Mouse (Mus musculus): ENCODE data around the gene Klhdc8b. TPM values are rescaled to one million over a fixed set of nuclear protein-coding genes. Genes with fewer than 3 reads are reported as not detected.

The Klhdc8b gene
- total and polyA plus RNA-seq, 2 experiments from 2014 or later: 56.5 to 95.6 TPM

GRCm38 (mm10) chr9:108489215-108489614 is 27.8 kb upstream of the Klhdc8b start:
- DNase-seq: no peak
- H3K9me3 ChIP-seq (ENCODE audit: low read length): no peaks in the 10 kb centered on the region
- no peak overlapping the region for H3K9ac ChIP-seq
- TF ChIP-seq CTCF (IDR thresholded peaks at IDR 0.05; ENCODE audit: low read depth): no peak
- H3K4me2 ChIP-seq (ENCODE audit: low read depth): no peak overlapping the region
- H3K4me3 ChIP-seq (ENCODE audit: low read depth, low read length): no peak overlapping the region
- no peaks in the 10 kb centered on the region for H3K27me3 ChIP-seq (ENCODE audit: insufficient read depth, low read length)
- peaks cover 20% of the 10 kb centered on the region for H3K36me3 ChIP-seq (ENCODE audit: insufficient read depth)
- H3K4me1 ChIP-seq (ENCODE audit: insufficient read depth): 0 out of 2 replicates have a peak, but pooled peaks cover 5% of the 10 kb centered on the region
- H3K27ac ChIP-seq (ENCODE audit: low read depth, low read length): no peak overlapping the region
- WGBS: 97% methylated on average over 20 of the region's 20 CpGs
- no peak for ATAC-seq

GRCm38 (mm10) chr9:108488403-108488802 is 27.0 kb upstream of the Klhdc8b start:
- no peak for TF ChIP-seq CTCF (IDR thresholded peaks at IDR 0.05; ENCODE audit: low read depth)
- no peak for DNase-seq
- 96% methylated on average over 17 of the region's 17 CpGs for WGBS
- Histone ChIP-seq H3K27me3 (ENCODE audit: insufficient read depth, low read length) (no peaks in the 10 kb centered on the region), H3K9ac (no peak overlapping the region), H3K4me3 (ENCODE audit: low read depth, low read length) (no peak overlapping the region), H3K4me2 (ENCODE audit: low read depth) (no peak overlapping the region), H3K36me3 (ENCODE audit: insufficient read depth) (peaks cover 12% of the 10 kb centered on the region), H3K9me3 (ENCODE audit: low read length) (no peaks in the 10 kb centered on the region), H3K27ac (ENCODE audit: low read depth, low read length) (no peak overlapping the region), H3K4me1 (ENCODE audit: insufficient read depth) (0 out of 2 replicates have a peak, but pooled peaks cover 5% of the 10 kb centered on the region)
- ATAC-seq: no peak

GRCm38 (mm10) chr9:108486973-108487530 is 25.7 kb upstream of the Klhdc8b start:
- Histone ChIP-seq H3K4me1 (ENCODE audit: insufficient read depth) (0 out of 2 replicates have a peak, but pooled peaks cover 5% of the 10 kb centered on the region), H3K9ac (no peak overlapping the region), H3K36me3 (ENCODE audit: insufficient read depth) (0 out of 2 replicates have a peak, but pooled peaks cover under 1% of the 10 kb centered on the region), H3K4me3 (ENCODE audit: low read depth, low read length) (no peak overlapping the region), H3K27me3 (ENCODE audit: insufficient read depth, low read length) (no peaks in the 10 kb centered on the region), H3K9me3 (ENCODE audit: low read length) (no peaks in the 10 kb centered on the region), H3K4me2 (ENCODE audit: low read depth) (no peak overlapping the region), H3K27ac (ENCODE audit: low read depth, low read length) (no peak overlapping the region)
- WGBS: 95% methylated on average over 8 of the region's 8 CpGs
- no peak for DNase-seq
- TF ChIP-seq CTCF (IDR thresholded peaks at IDR 0.05; ENCODE audit: low read depth): no peak
- no peak for ATAC-seq

- no peak overlapping the region for H3K9ac ChIP-seq
- H3K36me3 ChIP-seq (ENCODE audit: insufficient read depth): no peaks in the 10 kb centered on the region
- no peaks in the 10 kb centered on the region for H3K9me3 ChIP-seq (ENCODE audit: low read length)
- H3K4me2 ChIP-seq (ENCODE audit: low read depth): no peak overlapping the region
- H3K27me3 ChIP-seq (ENCODE audit: insufficient read depth, low read length): no peaks in the 10 kb centered on the region
- H3K27ac ChIP-seq (ENCODE audit: low read depth, low read length): no peak overlapping the region
- DNase-seq (no peak), ATAC-seq (no peak)
- no peak overlapping the region for H3K4me3 ChIP-seq (ENCODE audit: low read depth, low read length)
- 97% methylated on average over 19 of the region's 19 CpGs for WGBS
- H3K4me1 ChIP-seq (ENCODE audit: insufficient read depth): 0 out of 2 replicates have a peak, but pooled peaks cover 5% of the 10 kb centered on the region
- no peak for TF ChIP-seq CTCF (IDR thresholded peaks at IDR 0.05; ENCODE audit: low read depth)
Measured at GRCm38 (mm10) chr9:108485301-108485875, 24.0 kb upstream of the Klhdc8b start.

- Histone ChIP-seq H3K4me2 (ENCODE audit: low read depth) (no peak overlapping the region), H3K36me3 (ENCODE audit: insufficient read depth) (no peaks in the 10 kb centered on the region), H3K4me3 (ENCODE audit: low read depth, low read length) (no peak overlapping the region), H3K9me3 (ENCODE audit: low read length) (no peaks in the 10 kb centered on the region), H3K9ac (no peak overlapping the region), H3K27me3 (ENCODE audit: insufficient read depth, low read length) (no peaks in the 10 kb centered on the region), H3K4me1 (ENCODE audit: insufficient read depth) (peaks cover 1% of the 10 kb centered on the region; the same call in 1 of the 2 replicates), H3K27ac (ENCODE audit: low read depth, low read length) (no peak overlapping the region)
- WGBS: 95% methylated on average over 15 of the region's 15 CpGs
- no peak for ATAC-seq
- no peak for TF ChIP-seq CTCF (IDR thresholded peaks at IDR 0.05; ENCODE audit: low read depth)
- DNase-seq: no peak
Measured at GRCm38 (mm10) chr9:108484021-108484420, 22.6 kb upstream of the Klhdc8b start.

- no peak for TF ChIP-seq CTCF (IDR thresholded peaks at IDR 0.05; ENCODE audit: low read depth)
- ATAC-seq (no peak), DNase-seq (no peak)
- Histone ChIP-seq H3K27me3 (ENCODE audit: insufficient read depth, low read length) (no peaks in the 10 kb centered on the region), H3K4me1 (ENCODE audit: insufficient read depth) (peaks cover 5% of the 10 kb centered on the region; the same call in 1 of the 2 replicates), H3K9ac (no peak overlapping the region), H3K27ac (ENCODE audit: low read depth, low read length) (no peak overlapping the region), H3K9me3 (ENCODE audit: low read length) (no peaks in the 10 kb centered on the region), H3K4me3 (ENCODE audit: low read depth, low read length) (no peak overlapping the region), H3K4me2 (ENCODE audit: low read depth) (no peak overlapping the region), H3K36me3 (ENCODE audit: insufficient read depth) (no peaks in the 10 kb centered on the region)
- WGBS: 96% methylated on average over 18 of the region's 18 CpGs
Measured at GRCm38 (mm10) chr9:108483051-108483790, 21.8 kb upstream of the Klhdc8b start.

All from forebrain, postnatal 0 days (tissue).